Mouse (Mus musculus): ENCODE measurements at regions not wholly inside any gene's neighbourhood (a gene's known extent, or its start where the extent isn't known, plus 50 kb on each side); places are given as distances from the start of the nearest gene placed in this dataset.
"Not testable (repeated sequence)": the region's sequence is repeated elsewhere in the genome, so short reads cannot be mapped to it uniquely, and the experiment has no call there.

DNA sequence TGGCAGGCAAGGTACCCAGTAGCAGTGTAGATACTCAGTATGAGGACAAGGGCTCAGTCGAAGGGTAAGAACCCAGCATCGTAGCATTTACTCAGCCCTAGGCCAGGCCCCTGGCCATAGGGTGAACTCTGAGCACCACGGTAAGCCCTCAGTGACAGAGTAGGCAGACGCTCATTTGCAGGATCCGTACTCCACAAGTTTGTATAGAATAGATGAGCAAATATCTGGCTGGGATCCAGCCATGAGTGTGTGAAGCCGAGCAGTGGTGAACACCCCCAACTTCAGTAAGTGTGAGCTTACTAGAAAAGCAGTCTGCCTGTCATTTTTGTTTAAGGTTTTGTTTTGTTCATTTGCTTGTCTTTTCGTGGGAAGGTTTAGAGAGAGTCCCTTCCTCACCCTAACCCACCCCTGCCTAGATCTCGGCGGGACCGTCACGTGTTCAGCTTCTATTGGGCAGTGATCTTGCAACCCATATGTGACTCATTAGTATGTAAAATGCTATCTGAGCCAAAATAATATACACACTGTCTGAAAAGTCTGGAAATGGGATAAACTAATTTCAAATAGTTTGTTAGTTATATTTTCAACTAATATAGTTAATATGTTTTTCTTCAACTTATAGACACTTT is 76.3 kb downstream of the Gm5447 start:
- H3K36me3 ChIP-seq (ENCODE audit: control insufficient read depth, insufficient read depth, low read length, poor library complexity, severe bottlenecking) = no peaks in the 10 kb centered on the region
- DNase-seq (ENCODE audit: low read depth, low spot score) = no peak

GRCm38 (mm10) chr13:31051586-31051985 is 77.6 kb downstream of the Gm5447 start:
- H3K27me3 ChIP-seq (ENCODE audit: control insufficient read depth, insufficient read depth, low read length, poor library complexity, severe bottlenecking); H3K36me3 ChIP-seq (ENCODE audit: control insufficient read depth, insufficient read depth, low read length, poor library complexity, severe bottlenecking); DNase-seq (ENCODE audit: low read depth, low spot score): not testable (repeated sequence)

More for the DNA sequence above, 76.3 kb downstream of the Gm5447 start:
- no peaks in the 10 kb centered on the region for H3K27me3 ChIP-seq (ENCODE audit: control insufficient read depth, insufficient read depth, low read length, poor library complexity, severe bottlenecking)

GRCm38 (mm10) chr13:31054356-31054755 is 80.4 kb downstream of the Gm5447 start:
- no peak for DNase-seq (ENCODE audit: low read depth, low spot score)
- H3K27me3 ChIP-seq (ENCODE audit: control insufficient read depth, insufficient read depth, low read length, poor library complexity, severe bottlenecking) = no peaks in the 10 kb centered on the region
- no peaks in the 10 kb centered on the region for H3K36me3 ChIP-seq (ENCODE audit: control insufficient read depth, insufficient read depth, low read length, poor library complexity, severe bottlenecking)

DNA sequence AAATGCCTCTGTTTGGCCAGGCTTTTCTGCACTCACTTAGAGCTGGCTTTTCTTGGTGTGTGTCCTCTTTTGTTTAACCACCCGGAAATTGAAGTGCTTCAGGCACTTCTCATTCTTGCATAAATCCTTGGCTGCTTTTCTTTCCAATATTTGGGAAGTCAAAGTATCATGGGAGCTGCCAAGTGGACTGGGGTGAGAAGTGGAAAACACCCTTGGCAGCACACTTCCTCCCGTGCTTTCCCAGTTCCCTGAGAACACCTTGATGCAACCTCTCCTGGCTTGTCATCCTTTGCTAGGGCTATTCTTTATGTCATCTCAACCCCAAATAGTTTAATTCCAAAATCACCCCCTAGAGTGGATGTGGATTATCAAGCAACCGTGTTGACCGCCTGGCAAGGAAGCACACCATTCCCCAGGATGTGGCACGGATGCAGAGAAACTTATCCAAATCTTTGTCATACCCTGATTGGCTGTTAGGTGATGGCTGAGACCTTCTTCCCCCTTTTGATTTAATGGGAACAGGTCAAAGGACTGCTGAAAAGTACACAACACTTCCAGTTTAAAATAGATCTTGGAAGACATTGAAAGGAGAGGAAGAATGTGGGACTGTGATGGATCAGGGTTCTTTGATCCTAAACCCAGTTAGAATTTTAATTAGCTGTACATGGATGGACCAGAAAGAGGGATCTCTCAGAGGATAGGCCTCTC is 81.5 kb downstream of the Gm5447 start:
- Histone ChIP-seq H3K27me3 (ENCODE audit: control insufficient read depth, insufficient read depth, low read length, poor library complexity, severe bottlenecking) (no peaks in the 10 kb centered on the region), H3K36me3 (ENCODE audit: control insufficient read depth, insufficient read depth, low read length, poor library complexity, severe bottlenecking) (no peaks in the 10 kb centered on the region)
- DNase-seq (ENCODE audit: low read depth, low spot score) = no peak

DNA sequence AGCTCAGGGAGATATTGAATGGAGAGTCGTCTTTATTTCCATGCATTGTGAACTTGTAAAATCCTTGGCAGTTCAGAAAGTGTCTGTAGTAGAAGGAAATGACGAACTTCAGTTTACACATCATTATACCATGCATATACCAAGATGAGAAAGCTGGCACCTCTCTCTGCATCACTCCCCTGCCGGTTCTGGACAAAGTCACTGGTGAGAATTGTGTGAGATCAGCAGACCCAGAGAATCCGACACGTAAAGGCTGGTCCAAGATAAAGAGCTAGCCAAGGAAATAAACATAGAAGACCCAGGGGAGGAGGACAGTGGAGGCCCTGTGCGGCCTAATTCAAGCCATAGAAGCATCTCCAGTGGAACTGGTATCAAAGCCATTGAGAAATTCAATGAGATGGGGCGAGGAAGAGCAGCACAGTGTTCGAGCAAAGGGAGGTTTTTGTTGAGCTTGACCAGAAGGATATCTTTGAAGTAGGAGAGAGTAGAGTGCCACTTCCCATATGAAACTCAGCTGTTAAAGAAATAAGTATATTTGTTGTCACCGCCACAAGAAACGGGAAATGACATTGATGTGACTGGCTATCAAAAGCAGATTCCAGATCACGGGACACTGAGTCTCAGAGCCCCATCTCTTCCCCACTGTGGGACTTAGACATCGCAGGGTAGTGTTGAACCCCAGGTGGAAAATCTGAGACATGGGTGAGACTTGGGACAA is 82.3 kb downstream of the Gm5447 start:
- no peak for DNase-seq (ENCODE audit: low read depth, low spot score)
- Histone ChIP-seq H3K36me3 (ENCODE audit: control insufficient read depth, insufficient read depth, low read length, poor library complexity, severe bottlenecking) (no peaks in the 10 kb centered on the region), H3K27me3 (ENCODE audit: control insufficient read depth, insufficient read depth, low read length, poor library complexity, severe bottlenecking) (no peaks in the 10 kb centered on the region)

GRCm38 (mm10) chr13:31060916-31061431 is 87.0 kb downstream of the Gm5447 start:
- DNase-seq (ENCODE audit: low read depth, low spot score) = no peak
- no peaks in the 10 kb centered on the region for H3K36me3 ChIP-seq (ENCODE audit: control insufficient read depth, insufficient read depth, low read length, poor library complexity, severe bottlenecking)
- no peaks in the 10 kb centered on the region for H3K27me3 ChIP-seq (ENCODE audit: control insufficient read depth, insufficient read depth, low read length, poor library complexity, severe bottlenecking)

- no peak for DNase-seq (ENCODE audit: low read depth, low spot score)
- H3K27me3 ChIP-seq (ENCODE audit: control insufficient read depth, insufficient read depth, low read length, poor library complexity, severe bottlenecking) = no peaks in the 10 kb centered on the region
- no peaks in the 10 kb centered on the region for H3K36me3 ChIP-seq (ENCODE audit: control insufficient read depth, insufficient read depth, low read length, poor library complexity, severe bottlenecking)
Observed at GRCm38 (mm10) chr13:31068343-31068742, 94.3 kb downstream of the Gm5447 start.

- Histone ChIP-seq H3K36me3 (ENCODE audit: control insufficient read depth, insufficient read depth, low read length, poor library complexity, severe bottlenecking) (no peaks in the 10 kb centered on the region), H3K27me3 (ENCODE audit: control insufficient read depth, insufficient read depth, low read length, poor library complexity, severe bottlenecking) (no peaks in the 10 kb centered on the region)
- DNase-seq (ENCODE audit: low read depth, low spot score) = no peak
Observed at GRCm38 (mm10) chr13:31076541-31076940, 102.5 kb downstream of the Gm5447 start.

DNA sequence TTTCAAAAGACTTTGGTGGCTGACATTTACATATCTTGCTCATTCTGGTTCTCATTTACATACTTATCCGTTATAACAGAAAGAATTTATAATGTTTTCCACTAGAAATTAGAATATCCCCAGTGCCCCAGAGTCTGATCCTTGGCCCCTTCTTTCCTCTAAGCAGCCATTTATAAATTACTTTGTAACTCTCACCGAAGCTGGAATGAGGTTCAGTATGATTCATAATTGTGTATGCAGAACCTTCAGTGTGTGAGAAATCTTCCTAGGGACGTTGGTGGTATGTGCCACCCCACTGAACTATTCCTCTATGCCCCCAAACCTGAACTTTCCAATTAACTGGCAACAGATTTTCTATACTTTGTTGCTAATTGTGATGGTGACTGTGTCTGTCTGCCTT is 104.7 kb downstream of the Gm5447 start:
- H3K27me3 ChIP-seq (ENCODE audit: control insufficient read depth, insufficient read depth, low read length, poor library complexity, severe bottlenecking) = no peaks in the 10 kb centered on the region
- no peaks in the 10 kb centered on the region for H3K36me3 ChIP-seq (ENCODE audit: control insufficient read depth, insufficient read depth, low read length, poor library complexity, severe bottlenecking)
- no peak for DNase-seq (ENCODE audit: low read depth, low spot score)

DNA sequence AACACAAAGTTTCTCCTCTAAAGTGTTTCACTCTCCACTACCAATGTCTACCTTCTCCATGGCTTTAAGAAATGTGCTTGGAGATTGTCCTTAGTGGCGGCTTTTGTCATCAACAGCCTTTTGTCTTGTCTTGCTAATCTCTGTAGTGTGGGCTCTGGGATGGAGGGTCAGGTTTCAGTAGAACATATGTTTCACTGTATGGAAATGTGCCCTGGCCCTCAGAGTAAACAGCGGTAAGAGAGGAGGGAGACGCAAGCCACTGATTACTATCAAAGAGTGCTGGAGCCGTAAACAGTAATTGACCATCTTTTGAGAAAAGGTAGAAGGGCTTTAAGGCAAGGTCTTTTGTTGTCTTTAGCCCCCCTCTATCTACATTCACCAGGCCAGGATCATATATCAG is 106.2 kb downstream of the Gm5447 start:
- no peaks in the 10 kb centered on the region for H3K36me3 ChIP-seq (ENCODE audit: control insufficient read depth, insufficient read depth, low read length, poor library complexity, severe bottlenecking)
- no peak for DNase-seq (ENCODE audit: low read depth, low spot score)
- H3K27me3 ChIP-seq (ENCODE audit: control insufficient read depth, insufficient read depth, low read length, poor library complexity, severe bottlenecking) = no peaks in the 10 kb centered on the region

DNA sequence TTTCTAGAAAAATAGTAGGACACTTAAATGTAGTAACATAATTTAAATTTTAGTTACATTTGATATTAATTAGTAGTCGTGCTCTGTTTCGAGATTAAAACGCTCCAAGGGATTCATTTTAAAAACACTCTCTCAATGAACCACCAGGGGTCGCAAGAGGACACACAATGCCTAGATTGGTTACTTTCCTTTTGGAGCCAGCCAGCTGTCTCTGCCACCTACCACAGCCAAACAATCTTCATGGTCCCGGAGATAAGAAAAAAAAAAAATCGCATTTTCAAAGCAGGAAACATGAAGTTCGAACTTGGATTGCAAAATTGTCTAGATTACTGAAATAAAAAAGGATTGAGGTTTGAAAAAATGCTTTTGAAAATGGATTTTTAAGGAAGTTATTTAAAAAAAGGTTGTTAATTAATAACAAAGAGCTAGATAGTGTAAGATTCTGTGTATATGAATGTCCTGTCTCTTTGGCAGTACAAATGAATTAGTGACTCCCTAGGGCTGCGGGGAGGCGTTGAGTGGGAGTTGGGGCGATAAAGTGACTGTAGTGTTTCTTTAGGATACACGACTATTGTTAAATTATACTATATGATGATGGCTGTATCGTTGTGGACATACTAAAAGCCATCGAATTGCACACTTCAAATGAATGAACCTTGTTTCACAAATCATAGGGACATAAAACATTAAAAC is 108.6 kb downstream of the Gm5447 start:
- no peaks in the 10 kb centered on the region for H3K27me3 ChIP-seq (ENCODE audit: control insufficient read depth, insufficient read depth, low read length, poor library complexity, severe bottlenecking)
- DNase-seq (ENCODE audit: low read depth, low spot score) = peak; percentile 75
- H3K36me3 ChIP-seq (ENCODE audit: control insufficient read depth, insufficient read depth, low read length, poor library complexity, severe bottlenecking) = no peaks in the 10 kb centered on the region

DNA sequence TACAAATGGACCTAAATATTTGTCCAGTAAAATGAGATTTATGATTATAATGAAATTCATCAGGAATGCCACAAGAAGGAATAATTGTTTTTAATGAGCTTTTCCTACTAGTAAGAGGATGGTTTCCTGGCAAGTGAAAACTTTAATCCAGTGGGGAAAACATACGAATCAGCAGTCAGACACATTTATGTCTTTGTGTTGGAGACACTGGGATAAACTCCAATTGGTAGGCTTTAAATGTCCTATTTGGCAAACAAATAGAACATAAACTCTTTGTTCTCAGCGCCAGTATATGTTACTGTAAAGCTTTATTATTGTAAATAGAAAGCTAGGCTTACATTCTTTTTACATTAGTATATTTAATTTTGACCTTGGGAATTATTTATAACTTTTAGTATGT is 127.0 kb downstream of the Gm5447 start:
- DNase-seq (ENCODE audit: low read depth, low spot score) = no peak
- no peaks in the 10 kb centered on the region for H3K27me3 ChIP-seq (ENCODE audit: control insufficient read depth, insufficient read depth, low read length, poor library complexity, severe bottlenecking)
- no peaks in the 10 kb centered on the region for H3K36me3 ChIP-seq (ENCODE audit: control insufficient read depth, insufficient read depth, low read length, poor library complexity, severe bottlenecking)

DNA sequence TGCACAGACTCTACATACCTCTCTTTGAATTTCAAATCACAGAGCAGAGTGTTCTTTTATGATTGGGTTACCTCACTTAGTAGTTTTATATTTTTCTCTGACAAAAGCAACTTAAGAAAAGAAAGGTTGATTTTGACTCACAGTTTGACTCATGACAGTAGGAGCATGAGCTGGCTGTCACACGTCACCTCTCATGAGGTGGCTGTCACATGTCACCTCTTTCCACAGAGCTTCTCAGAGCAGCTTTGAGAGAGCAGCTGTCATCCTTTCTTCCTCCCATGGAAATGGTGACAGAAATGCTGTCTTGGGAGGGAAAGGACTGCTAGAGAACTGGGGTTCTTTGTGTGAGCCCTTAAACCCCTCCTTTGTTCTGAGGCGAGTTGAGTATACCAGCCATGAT is 133.4 kb downstream of the Gm5447 start:
- Histone ChIP-seq H3K27me3 (ENCODE audit: control insufficient read depth, insufficient read depth, low read length, poor library complexity, severe bottlenecking) (no peaks in the 10 kb centered on the region), H3K36me3 (ENCODE audit: control insufficient read depth, insufficient read depth, low read length, poor library complexity, severe bottlenecking) (no peaks in the 10 kb centered on the region)
- no peak for DNase-seq (ENCODE audit: low read depth, low spot score)

- Histone ChIP-seq H3K36me3 (ENCODE audit: control insufficient read depth, insufficient read depth, low read length, poor library complexity, severe bottlenecking) (no peaks in the 10 kb centered on the region), H3K27me3 (ENCODE audit: control insufficient read depth, insufficient read depth, low read length, poor library complexity, severe bottlenecking) (no peaks in the 10 kb centered on the region)
- no peak for DNase-seq (ENCODE audit: low read depth, low spot score)
Observed at GRCm38 (mm10) chr13:31109231-31109630, 135.2 kb downstream of the Gm5447 start.

GRCm38 (mm10) chr13:31122689-31123088 is 148.7 kb downstream of the Gm5447 start:
- no peaks in the 10 kb centered on the region for H3K27me3 ChIP-seq (ENCODE audit: control insufficient read depth, insufficient read depth, low read length, poor library complexity, severe bottlenecking)
- H3K36me3 ChIP-seq (ENCODE audit: control insufficient read depth, insufficient read depth, low read length, poor library complexity, severe bottlenecking) = no peaks in the 10 kb centered on the region
- no peak for DNase-seq (ENCODE audit: low read depth, low spot score)
